Mouse (Mus musculus) G1E (cell line): ENCODE results near the gene Vps13c. TPM values are rescaled to one million over a fixed set of nuclear protein-coding genes. Genes with fewer than 3 reads are reported as not detected.

Experiments used
- ATAC-seq: 2 replicates; pipeline ENCODE4 v1.8.0; 2016; ENCODE audit warnings: mild to moderate bottlenecking; ENCODE audit not compliant: insufficient number of reproducible peaks, poor library complexity, low FRiP score, severe bottlenecking; ENCODE audit errors: extremely low read depth
- DNase-seq: peaks from one replicate; pipeline ENCODE4 v3.0.0; 2012; ENCODE audit warnings: low spot score
- H3K27me3 ChIP-seq: 2 replicates; pipeline ENCODE4 v1.6.1; 2012; ENCODE audit warnings: mild to moderate bottlenecking, low read length, inconsistent platforms; ENCODE audit not compliant: insufficient read depth
- H3K36me3 ChIP-seq: replicated peaks from 2 replicates; pipeline ENCODE3; 2012; ENCODE audit warnings: mild to moderate bottlenecking, inconsistent platforms
- H3K4me1 ChIP-seq: 2 replicates; pipeline ENCODE4 v1.6.1; 2012; ENCODE audit warnings: low read depth, low read length, inconsistent platforms, mixed read lengths; ENCODE audit not compliant: insufficient read depth
- H3K4me3 ChIP-seq: 2 replicates; pipeline ENCODE4 v1.5.1; 2012; ENCODE audit warnings: low read depth, mild to moderate bottlenecking, inconsistent platforms, low read length, moderate library complexity, mixed read lengths
- H3K9me3 ChIP-seq: replicated peaks from 2 replicates; pipeline ENCODE4 v1.6.1; 2012; ENCODE audit warnings: inconsistent platforms
- CTCF ChIP-seq: IDR thresholded peaks from 2 replicates; pipeline ENCODE4 v1.5.1; 2012; ENCODE audit warnings: low read depth, low read length, inconsistent platforms, mixed read lengths
- GATA1 ChIP-seq: IDR thresholded peaks from 2 replicates; pipeline ENCODE4 v1.6.1; 2012; ENCODE audit warnings: borderline replicate concordance, low read length, inconsistent platforms, mixed read lengths
- GATA2 ChIP-seq: IDR thresholded peaks from 2 replicates; pipeline ENCODE4 v1.6.1; 2012; ENCODE audit warnings: low read depth, low read length, inconsistent platforms, borderline replicate concordance
- POLR2AphosphoS5 ChIP-seq: IDR thresholded peaks from 2 replicates; pipeline ENCODE4 v1.6.1; 2012; ENCODE audit warnings: low read depth, low read length, inconsistent platforms; ENCODE audit not compliant: insufficient replicate concordance
- TAL1 ChIP-seq: conservative IDR thresholded peaks from 2 replicates; pipeline ENCODE4 v1.6.1; 2012; ENCODE audit warnings: low read depth, low read length, inconsistent platforms, mixed read lengths
- polyA plus RNA-seq: library from polyadenylated mRNA; stranded (reverse); fragments of >175 nt; gene quantifications from 2 replicates; pipeline ENCODE4 v1.2.3, GENCODE M21; 2012
- total RNA-seq, 2 experiments: library from RNA; stranded (forward) in 1 of 2; stranded (reverse) in 1 of 2; fragments of 200-1000 nt in 1 of 2; fragments of >200 nt in 1 of 2; fragmentation: Nextera tagmentation in 1 of 2; gene quantifications; 2 replicates each; pipeline ENCODE4 v1.2.3; 2014 to 2017

The Vps13c gene
- total and polyA plus RNA-seq, 3 experiments: 26.3 to 366 (median 145) TPM

DNA sequence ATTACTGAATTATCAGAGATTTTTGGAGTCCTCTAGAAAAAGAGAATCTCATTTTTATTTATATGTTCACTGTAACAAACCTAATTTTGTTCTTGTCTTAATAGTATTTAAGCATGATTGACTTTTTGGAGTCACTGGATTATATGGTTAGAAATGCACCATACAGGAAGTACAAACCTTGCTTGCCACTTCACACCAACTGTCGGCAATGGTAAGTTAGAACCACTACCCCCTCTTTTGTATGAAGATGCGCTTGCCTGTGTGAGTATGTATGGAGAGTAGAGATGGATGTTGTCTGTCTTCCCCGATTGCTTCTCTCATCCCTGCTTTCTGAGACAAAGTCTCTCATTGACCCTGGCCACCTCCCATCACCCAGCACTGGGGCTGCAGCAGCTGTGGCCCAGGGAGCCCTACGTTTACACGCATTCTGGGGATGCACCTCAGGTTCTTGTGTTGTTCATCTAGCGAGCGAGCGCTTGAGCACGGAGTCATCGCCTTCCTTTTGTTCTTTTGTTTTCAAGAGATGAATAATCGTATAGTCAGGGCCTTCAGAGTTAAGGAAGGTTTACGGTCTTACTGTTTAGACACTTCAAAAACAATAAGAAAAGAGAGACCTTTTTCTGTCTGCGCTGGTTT lies 43.3 kb downstream of the Vps13c start:
- ATAC-seq (no peak), DNase-seq (no peak)
- Histone ChIP-seq H3K4me1 (peaks cover 44% of the 10 kb centered on the region), H3K9me3 (no peaks in the 10 kb centered on the region), H3K36me3 (peaks cover 92% of the 10 kb centered on the region), H3K27me3 (no peaks in the 10 kb centered on the region), H3K4me3 (no peak overlapping the region)
- TF ChIP-seq POLR2AphosphoS5: no peak
- no peak for TF ChIP-seq GATA2
- no peak for TF ChIP-seq CTCF
- no peak for TF ChIP-seq GATA1

DNA sequence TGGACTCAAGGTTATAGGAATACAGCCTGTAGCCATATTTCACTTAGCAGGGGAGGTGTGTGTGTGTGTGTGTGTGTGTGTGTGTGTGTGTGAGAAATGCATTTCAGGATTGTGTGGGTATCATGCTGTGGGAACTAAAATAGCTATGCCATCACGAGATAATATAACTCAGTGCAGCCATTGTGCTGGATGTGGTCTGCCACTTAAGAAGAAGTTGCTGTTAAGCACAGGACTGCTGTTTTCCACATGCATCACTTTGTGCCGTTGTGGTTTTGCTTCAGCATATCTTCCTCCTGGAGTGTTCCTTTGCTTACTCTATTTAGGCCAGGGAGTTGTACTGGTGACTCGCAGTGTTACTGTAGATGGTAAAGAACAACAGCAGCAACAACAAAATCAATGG lies 43.9 kb downstream of the Vps13c start:
- H3K27me3 ChIP-seq: no peaks in the 10 kb centered on the region
- TF ChIP-seq CTCF: no peak
- H3K36me3 ChIP-seq: peaks cover 92% of the 10 kb centered on the region
- no peak overlapping the region for H3K4me3 ChIP-seq
- H3K4me1 ChIP-seq: peaks cover 38% of the 10 kb centered on the region
- H3K9me3 ChIP-seq: no peaks in the 10 kb centered on the region
- ATAC-seq: no peak
- no peak for DNase-seq

DNA sequence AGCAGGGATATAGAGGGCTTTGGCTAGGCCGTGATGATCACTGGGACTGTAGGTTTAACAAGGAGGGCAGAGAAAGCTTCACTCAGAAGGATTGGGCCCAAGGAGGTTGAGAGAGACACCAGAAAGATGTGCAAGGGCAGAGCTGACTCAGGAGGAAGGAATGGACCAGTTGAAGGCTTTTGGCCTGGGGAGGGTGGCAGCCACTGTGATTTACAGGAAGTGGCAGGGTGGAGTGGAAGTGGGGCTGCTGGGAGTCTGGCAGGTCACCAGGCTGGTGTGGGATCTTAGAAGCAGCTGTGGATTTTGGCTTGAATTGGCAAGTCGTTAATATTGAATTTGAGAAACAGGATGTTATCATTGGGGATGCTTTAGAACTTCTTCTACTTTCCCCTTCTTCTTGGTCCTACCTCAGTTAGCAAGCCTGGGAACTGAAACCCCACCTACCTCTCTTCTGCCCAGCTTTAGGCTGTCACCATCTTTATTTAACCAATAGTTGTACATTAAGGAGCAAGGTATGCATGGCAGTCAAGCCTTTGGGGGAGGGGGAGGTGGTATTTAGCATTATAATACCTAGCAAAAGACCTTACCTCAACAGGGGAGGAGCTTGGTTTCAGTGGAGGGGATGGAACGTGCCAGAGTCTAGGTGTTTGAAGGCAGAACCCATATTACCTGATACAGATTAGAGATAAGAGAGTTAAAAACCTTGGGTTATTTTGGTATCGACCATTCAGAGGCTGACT lies 47.0 kb downstream of the Vps13c start:
- no peak for DNase-seq
- H3K4me1 ChIP-seq: peaks cover 33% of the 10 kb centered on the region
- H3K27me3 ChIP-seq: no peaks in the 10 kb centered on the region
- no peak for ATAC-seq
- no peak overlapping the region for H3K4me3 ChIP-seq
- peaks cover 94% of the 10 kb centered on the region for H3K36me3 ChIP-seq
- TF ChIP-seq TAL1 (no peak), CTCF (no peak), GATA2 (no peak), GATA1 (no peak), POLR2AphosphoS5 (no peak)
- no peaks in the 10 kb centered on the region for H3K9me3 ChIP-seq

DNA sequence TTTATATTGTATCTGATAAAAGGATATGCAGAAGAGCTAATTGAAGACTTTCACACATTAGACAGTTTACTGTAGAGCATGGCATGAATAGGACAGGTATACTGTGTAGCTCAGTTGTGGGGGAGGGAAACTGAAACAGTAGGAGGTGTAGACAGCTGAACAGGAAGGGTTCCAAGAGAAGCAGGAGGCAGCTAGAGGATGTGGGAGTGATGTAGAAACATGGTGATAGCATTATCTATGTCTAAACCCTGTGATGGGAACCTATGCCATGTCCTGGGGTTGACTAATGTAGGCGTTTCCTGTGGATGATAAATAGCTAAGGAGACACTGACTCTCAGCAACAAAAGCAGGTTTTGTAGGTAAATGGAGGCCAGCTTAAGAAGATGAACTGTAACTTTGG lies 53.3 kb downstream of the Vps13c start:
- TF ChIP-seq CTCF (no peak), GATA2 (no peak), GATA1 (no peak), POLR2AphosphoS5 (no peak), TAL1 (no peak)
- DNase-seq (no peak), ATAC-seq (no peak)
- no peaks in the 10 kb centered on the region for H3K9me3 ChIP-seq
- no peak overlapping the region for H3K4me3 ChIP-seq
- peaks cover 92% of the 10 kb centered on the region for H3K36me3 ChIP-seq
- no peaks in the 10 kb centered on the region for H3K27me3 ChIP-seq
- peaks cover 23% of the 10 kb centered on the region; the same call in 1 of the 2 replicates for H3K4me1 ChIP-seq

DNA sequence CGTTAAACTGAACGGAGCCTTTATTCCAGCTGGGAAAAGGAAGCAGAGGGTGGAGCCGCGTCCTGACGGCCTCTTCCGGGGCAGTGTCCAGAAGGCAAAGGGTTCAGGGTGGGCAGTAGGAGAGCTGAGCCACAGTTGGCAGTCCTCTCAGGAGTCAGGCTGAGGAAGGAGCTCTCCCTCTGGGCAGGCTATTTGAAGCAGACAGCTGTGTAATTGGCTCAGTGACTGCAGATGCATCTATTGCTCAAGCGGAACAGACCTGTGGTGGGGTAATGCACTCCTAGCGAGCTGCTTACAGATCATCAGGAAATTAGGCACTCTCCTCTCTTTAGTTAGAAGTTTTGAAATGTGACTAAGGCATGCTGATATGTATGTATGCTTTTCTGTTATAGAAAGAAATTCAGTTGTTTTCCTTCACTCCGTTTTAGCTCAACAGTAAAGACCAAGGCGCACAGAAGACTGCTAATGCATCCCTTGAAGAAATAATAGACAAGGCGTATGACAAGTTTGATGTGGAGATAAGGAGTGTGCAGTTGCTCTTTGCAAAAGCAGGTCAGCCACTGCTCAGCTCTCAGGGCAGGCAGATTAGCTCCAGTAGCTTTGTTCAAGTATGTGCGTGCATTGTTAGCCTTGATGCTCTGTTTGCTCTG lies 56.6 kb downstream of the Vps13c start:
- Histone ChIP-seq H3K9me3 (no peaks in the 10 kb centered on the region), H3K4me1 (peaks cover 26% of the 10 kb centered on the region; the same call in 1 of the 2 replicates)
- TF ChIP-seq GATA2 (no peak), POLR2AphosphoS5 (no peak), CTCF (no peak), TAL1 (no peak), GATA1 (no peak)

DNA sequence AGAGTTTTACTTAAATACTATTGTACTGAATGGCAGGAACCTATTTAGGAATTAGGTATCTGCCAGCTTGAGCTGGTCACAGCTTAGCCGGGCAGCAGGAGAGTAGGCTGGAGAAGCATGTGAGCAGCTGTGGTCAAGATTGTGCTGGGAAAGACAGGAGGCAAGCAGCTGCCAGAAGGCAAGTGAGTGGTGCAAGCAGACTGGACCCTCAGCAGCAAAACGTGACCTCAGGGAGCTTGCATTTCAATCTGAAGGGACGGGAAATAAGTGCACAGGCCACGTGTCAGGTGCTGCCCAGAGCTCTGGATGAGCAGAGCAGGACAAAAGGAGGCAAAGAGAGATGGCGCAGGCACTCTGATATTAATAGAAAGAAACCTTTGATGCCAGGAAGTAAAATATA lies 60.2 kb downstream of the Vps13c start:
- TF ChIP-seq CTCF (no peak), TAL1 (no peak), POLR2AphosphoS5 (no peak), GATA2 (no peak), GATA1 (no peak)
- H3K4me1 ChIP-seq: peaks cover 10% of the 10 kb centered on the region; the same call in 1 of the 2 replicates
- no peaks in the 10 kb centered on the region for H3K9me3 ChIP-seq
- H3K4me3 ChIP-seq: no peak overlapping the region
- ATAC-seq (no peak), DNase-seq (no peak)
- H3K36me3 ChIP-seq: peaks cover 93% of the 10 kb centered on the region
- no peaks in the 10 kb centered on the region for H3K27me3 ChIP-seq

More for the DNA sequence above, 56.6 kb downstream of the Vps13c start:
- Histone ChIP-seq H3K36me3 (peaks cover 94% of the 10 kb centered on the region), H3K4me3 (no peak overlapping the region), H3K27me3 (no peaks in the 10 kb centered on the region)
- no peak for DNase-seq
- no peak for ATAC-seq

DNA sequence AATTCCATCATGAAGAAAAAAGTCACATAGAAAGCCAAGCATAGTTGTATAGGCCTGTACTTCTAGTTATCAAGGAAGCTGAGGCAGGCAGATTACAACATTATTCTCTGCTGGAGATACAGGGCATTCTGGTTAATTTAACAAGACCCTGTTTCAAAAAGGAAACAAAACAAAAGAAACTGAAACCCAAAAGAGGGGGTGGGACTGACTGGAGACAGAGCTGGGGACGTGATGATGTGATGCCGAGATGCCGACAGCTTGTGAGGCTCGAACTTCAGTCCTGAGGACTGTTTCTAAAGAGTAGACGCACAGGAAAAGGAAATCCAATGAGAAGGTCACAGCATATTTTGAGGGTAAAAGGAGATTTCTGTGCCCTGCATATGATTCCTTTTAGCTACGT lies 64.2 kb downstream of the Vps13c start:
- peaks cover 98% of the 10 kb centered on the region for H3K36me3 ChIP-seq
- H3K9me3 ChIP-seq: no peaks in the 10 kb centered on the region
- H3K27me3 ChIP-seq: no peaks in the 10 kb centered on the region
- peaks cover 2% of the 10 kb centered on the region; the same call in 1 of the 2 replicates for H3K4me1 ChIP-seq
- DNase-seq (no peak), ATAC-seq (no peak)
- TF ChIP-seq CTCF: no peak
- no peak for TF ChIP-seq GATA2
- TF ChIP-seq GATA1: no peak
- TF ChIP-seq POLR2AphosphoS5: no peak
- TF ChIP-seq TAL1: no peak
- no peak overlapping the region for H3K4me3 ChIP-seq
